Mouse (Mus musculus): Measurements from ENCODE around the gene Cyfip1.

DNA sequence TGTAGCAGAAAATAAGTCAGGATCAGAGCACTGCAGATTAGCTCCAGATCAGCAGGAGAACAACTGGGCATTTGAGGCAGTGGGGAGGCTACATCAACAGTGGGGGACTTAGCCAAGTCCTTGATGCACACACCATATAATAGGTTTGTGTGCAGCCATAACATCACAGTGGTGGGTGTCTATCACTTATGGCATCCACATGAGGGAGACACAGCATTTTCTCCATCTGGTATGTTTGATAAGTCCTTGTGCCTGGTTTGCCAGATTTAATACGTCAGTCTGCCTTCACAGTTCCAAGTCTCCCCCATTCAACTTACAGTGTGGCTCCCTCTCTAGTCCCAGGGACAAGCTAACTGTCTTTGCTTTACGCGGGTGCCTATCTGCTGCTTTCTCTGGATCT, 49.3 kb upstream of the Cyfip1 start:
- TF ChIP-seq GATA1 (IDR thresholded peaks at IDR 0.05; ENCODE audit: low read length) (no peak), TAL1 (IDR thresholded peaks at IDR 0.05; ENCODE audit: low read length) (no peak)
